Mouse (Mus musculus) left cerebral cortex, postnatal 25 days (tissue): ENCODE measurements around the gene Olfr1322. TPM values are rescaled to one million over a fixed set of nuclear protein-coding genes. Genes with fewer than 3 reads are reported as not detected.

Experiments used
- DNase-seq, 2 experiments: peaks; one replicate each; pipeline ENCODE4 v3.0.0; 2022; ENCODE audit warnings: low spot score in 2 of 2, mixed read lengths in 1 of 2
- intact Hi-C: fragments of 180-260 bp; cut with DNase I; formaldehyde crosslinking; loops from one replicate; pipeline ENCODE4 v1.15.1; 2025
- total RNA-seq, 2 experiments: library from RNA; stranded (reverse); gene quantifications; 2 replicates each; pipeline ENCODE4 v1.2.3; 2021

The Olfr1322 gene
- not detected for total RNA-seq

DNA sequence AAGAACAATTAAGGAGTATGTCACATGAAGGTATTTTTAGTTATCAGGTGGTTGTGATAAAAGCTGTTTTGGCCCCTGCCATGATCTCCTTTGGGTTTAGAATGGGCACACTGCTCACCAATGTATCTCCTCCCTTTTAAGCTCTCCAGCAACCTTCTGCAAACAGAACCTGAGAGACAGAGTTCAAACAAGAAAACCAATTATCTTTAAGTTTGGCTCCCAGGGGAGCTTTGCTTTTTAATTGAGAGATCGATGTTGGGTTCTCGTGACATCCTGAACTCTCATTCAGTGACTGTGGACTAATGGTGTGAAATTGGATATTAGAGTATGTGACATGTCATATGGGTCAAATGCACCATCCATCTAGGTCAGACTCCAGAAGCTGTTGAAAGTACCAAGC is at the start of gene Olfr1322:
Olfr1322 (minus strand) TSS at position 101 of the 400 bp plus-strand sequence.
- intact Hi-C loops, result no loop called here

DNA sequence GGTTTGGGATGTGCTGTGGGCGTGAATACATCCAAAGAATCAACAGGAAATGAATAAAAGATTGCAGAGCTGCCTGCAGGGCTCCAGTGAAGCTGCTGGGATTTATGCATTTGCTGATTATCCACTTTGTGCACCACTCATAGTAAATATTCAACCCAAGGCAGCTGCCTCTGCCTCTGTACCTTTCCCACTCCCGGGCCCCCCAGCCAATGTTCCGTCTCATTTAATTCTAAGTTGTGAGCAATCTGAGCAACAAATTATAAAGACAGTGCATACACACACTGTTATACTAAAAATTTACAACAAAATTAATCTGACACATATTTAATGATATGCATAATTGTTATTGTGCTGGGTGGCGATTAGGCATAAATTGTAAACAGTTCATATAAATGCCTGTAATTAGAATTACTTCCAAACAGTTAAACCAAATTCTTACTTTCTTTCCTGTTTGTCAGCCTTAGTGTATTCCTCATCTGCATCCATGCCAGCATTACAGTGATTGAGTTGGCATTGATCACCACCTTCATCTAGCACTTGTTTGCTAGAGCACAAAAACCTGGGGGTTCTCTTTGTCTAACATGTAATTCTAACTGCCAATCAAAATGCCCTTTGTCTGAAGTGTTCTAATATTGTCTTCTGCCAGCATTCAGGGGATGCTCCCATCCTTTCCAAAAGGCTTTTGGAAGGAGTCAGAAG is 13.5 kb downstream of the Olfr1322 start:
- intact Hi-C loops, result no loop called here
- DNase-seq, result no peak

More for the DNA sequence above, at the start of gene Olfr1322:
- no peak for DNase-seq

Other genes with a start within 250 kb of the Olfr1322 start
- not detected for gene Olfr1320, start 219.2 kb downstream of the Olfr1322 start, total RNA-seq
- not detected for gene Olfr1321, start 156.4 kb downstream of the Olfr1322 start, total RNA-seq
- 1 to 10 TPM; 3.4 to 5.8 TPM for gene Igsf1, start 93.7 kb downstream of the Olfr1322 start, total RNA-seq
- gene Olfr1323, start 127.9 kb upstream of the Olfr1322 start, total RNA-seq, result not detected